Mouse (Mus musculus) neural tube, embryonic 13.5 days (tissue): ENCODE results near the gene Ddn. TPM values are rescaled to one million over a fixed set of nuclear protein-coding genes. Genes with fewer than 3 reads are reported as not detected.

Experiments
- ATAC-seq: fragments of 200-750 bp; cut with Nextera tagmentation; 2 replicates; pipeline ENCODE4 v1.8.0; 2017; ENCODE audit warnings: low read depth, mild to moderate bottlenecking, moderate TSS enrichment, moderate library complexity
- H3K27ac ChIP-seq: fragments of 300-500 bp; sonication (generic); replicated peaks from 2 replicates; pipeline ENCODE4 v1.5.1; 2015; ENCODE audit warnings: moderate library complexity, mild to moderate bottlenecking, inconsistent platforms
- H3K27me3 ChIP-seq: fragments of 300-500 bp; sonication (generic); 2 replicates; pipeline ENCODE4 v1.6.1; 2015; ENCODE audit warnings: mild to moderate bottlenecking, inconsistent platforms
- H3K36me3 ChIP-seq: fragments of 300-500 bp; sonication (generic); 2 replicates; pipeline ENCODE4 v1.6.1; 2015; ENCODE audit warnings: mild to moderate bottlenecking, inconsistent platforms
- H3K4me1 ChIP-seq: fragments of 300-500 bp; sonication (generic); replicated peaks from 2 replicates; pipeline ENCODE4 v1.6.1; 2015; ENCODE audit warnings: inconsistent platforms
- H3K4me2 ChIP-seq: fragments of 300-500 bp; sonication (generic); 2 replicates; pipeline ENCODE4 v1.6.1; 2015; ENCODE audit warnings: inconsistent platforms, mild to moderate bottlenecking, moderate library complexity
- H3K4me3 ChIP-seq: fragments of 300-500 bp; sonication (generic); 2 replicates; pipeline ENCODE4 v1.5.1; 2015; ENCODE audit warnings: mild to moderate bottlenecking, inconsistent platforms
- H3K9ac ChIP-seq: fragments of 300-500 bp; sonication (generic); 2 replicates; pipeline ENCODE4 v1.6.1; 2015; ENCODE audit warnings: moderate library complexity, mild to moderate bottlenecking, inconsistent platforms
- H3K9me3 ChIP-seq: fragments of 300-500 bp; sonication (generic); 2 replicates; pipeline ENCODE4 v1.6.1; 2016; ENCODE audit warnings: inconsistent platforms
- WGBS: fragments of 180-500 bp; shearing (Covaris S2); methylation state at CpG from one replicate; pipeline ENCODE4 v1.1.7; 2015; 5-methylcytosine and 5-hydroxymethylcytosine counted together
- polyA plus RNA-seq: library from polyadenylated mRNA; unstranded; fragments of >200 nt; fragmentation: Nextera tagmentation; extraction: Ambion mirVana; gene quantifications from 2 replicates; pipeline ENCODE4 v1.2.1, GENCODE M21; 2015

The Ddn gene
- polyA plus RNA-seq, 1 experiment from 2014 or later, result 0.50 TPM

DNA sequence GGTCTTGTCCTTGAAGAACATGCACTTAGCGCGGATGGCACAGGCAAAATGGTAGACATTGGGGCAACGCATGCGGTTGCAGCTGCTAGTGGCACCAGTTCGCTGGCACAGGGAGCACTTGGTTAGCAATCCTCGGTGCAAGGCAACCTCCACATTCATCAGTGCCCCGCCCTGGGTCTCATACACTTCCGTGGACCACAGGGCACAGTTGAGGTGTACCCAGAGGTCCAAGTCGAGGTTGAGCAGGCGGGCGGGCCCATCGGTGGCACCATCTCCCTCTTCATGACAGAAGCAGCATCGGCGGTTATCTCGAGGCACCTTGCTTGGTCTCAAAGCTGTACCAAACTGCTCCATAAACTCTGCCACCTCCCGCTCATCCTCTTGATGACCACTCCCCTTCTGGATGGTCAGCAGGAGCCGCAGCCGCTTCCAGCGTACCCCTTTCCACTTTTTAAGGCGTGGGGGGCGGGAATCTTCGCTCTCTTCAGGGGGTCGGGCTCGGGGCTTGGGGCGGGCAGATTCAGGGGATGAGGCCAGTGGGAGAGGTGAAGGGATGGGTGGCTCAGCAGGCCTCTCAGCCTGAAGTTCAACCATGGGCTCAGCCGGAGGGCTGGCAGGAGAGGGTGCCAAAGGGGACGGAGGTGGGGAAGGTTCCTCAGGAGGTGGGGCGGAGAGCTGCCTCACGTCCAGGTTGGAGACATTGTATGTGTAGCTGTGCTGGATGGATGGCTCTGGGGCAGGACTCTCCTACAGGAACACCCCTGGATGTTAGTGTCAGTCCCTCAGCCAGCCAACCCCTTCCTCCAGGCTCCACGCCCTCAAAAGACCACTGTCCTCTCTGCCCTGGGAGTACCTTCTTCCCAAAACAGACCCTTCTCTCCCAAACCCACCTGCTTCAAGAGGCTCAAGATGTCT lies 30.6 kb upstream of the Ddn start:
- peaks cover 100% of the 10 kb centered on the region for H3K36me3 ChIP-seq
- 95% methylated on average over 30 of the region's 30 CpGs for WGBS
- H3K4me2 ChIP-seq, result no peak overlapping the region
- no peak overlapping the region for H3K27ac ChIP-seq
- no peak overlapping the region for H3K4me3 ChIP-seq
- H3K9me3 ChIP-seq, result no peaks in the 10 kb centered on the region
- ATAC-seq, result no peak
- H3K27me3 ChIP-seq, result no peaks in the 10 kb centered on the region
- H3K4me1 ChIP-seq, result no peaks in the 10 kb centered on the region
- H3K9ac ChIP-seq, result no peak overlapping the region

DNA sequence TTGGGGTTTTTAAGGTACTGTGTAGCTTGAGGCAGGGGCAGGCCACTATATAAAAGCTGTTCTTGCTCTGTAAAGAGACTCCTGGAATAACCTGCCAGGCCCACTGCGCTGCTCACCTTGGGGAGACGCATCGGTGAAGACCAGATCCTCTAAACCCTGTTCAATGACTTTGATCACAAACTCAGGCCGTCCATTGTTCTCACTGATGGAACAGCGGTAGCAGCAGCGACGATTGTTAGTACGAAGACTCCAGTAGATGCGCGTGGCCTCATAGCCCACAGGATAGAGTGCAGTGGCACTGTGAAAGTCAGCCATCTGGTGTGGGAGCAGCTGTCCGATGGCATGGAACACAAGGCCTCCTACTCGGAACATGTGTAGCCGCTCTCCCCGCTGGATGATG lies 29.9 kb upstream of the Ddn start:
- ATAC-seq, result no peak
- no peak overlapping the region for H3K4me3 ChIP-seq
- H3K4me2 ChIP-seq, result no peak overlapping the region
- no peak overlapping the region for H3K27ac ChIP-seq
- 93% methylated on average over 14 of the region's 14 CpGs for WGBS
- H3K4me1 ChIP-seq, result no peaks in the 10 kb centered on the region
- no peaks in the 10 kb centered on the region for H3K27me3 ChIP-seq
- H3K9me3 ChIP-seq, result no peaks in the 10 kb centered on the region
- H3K36me3 ChIP-seq, result peaks cover 100% of the 10 kb centered on the region
- no peak overlapping the region for H3K9ac ChIP-seq

GRCm38 (mm10) chr15:98837743-98838103 lies 28.4 kb upstream of the Ddn start:
- Histone ChIP-seq H3K27me3 (no peaks in the 10 kb centered on the region), H3K27ac (no peak overlapping the region), H3K4me3 (no peak overlapping the region), H3K4me1 (no peaks in the 10 kb centered on the region), H3K36me3 (peaks cover 99% of the 10 kb centered on the region), H3K9ac (no peak overlapping the region), H3K9me3 (no peaks in the 10 kb centered on the region), H3K4me2 (no peak overlapping the region)
- WGBS, result 78% methylated on average over 4 of the region's 4 CpGs
- ATAC-seq, result no peak

GRCm38 (mm10) chr15:98837006-98837742 lies 27.9 kb upstream of the Ddn start:
- Histone ChIP-seq H3K4me3 (no peak overlapping the region), H3K4me1 (peaks cover under 1% of the 10 kb centered on the region)
- WGBS, result 93% methylated on average over 21 of the region's 21 CpGs

GRCm38 (mm10) chr15:98835291-98835690 lies 26.0 kb upstream of the Ddn start:
- no peak overlapping the region for H3K4me3 ChIP-seq
- 93% methylated on average over 14 of the region's 14 CpGs for WGBS
- H3K9me3 ChIP-seq, result no peaks in the 10 kb centered on the region

More at GRCm38 (mm10) chr15:98837006-98837742, 27.9 kb upstream of the Ddn start:
- H3K27me3 ChIP-seq, result no peaks in the 10 kb centered on the region
- no peak overlapping the region for H3K27ac ChIP-seq
- peaks cover 96% of the 10 kb centered on the region for H3K36me3 ChIP-seq
- H3K9me3 ChIP-seq, result no peaks in the 10 kb centered on the region
- no peak overlapping the region for H3K4me2 ChIP-seq
- ATAC-seq, result no peak
- H3K9ac ChIP-seq, result no peak overlapping the region

DNA sequence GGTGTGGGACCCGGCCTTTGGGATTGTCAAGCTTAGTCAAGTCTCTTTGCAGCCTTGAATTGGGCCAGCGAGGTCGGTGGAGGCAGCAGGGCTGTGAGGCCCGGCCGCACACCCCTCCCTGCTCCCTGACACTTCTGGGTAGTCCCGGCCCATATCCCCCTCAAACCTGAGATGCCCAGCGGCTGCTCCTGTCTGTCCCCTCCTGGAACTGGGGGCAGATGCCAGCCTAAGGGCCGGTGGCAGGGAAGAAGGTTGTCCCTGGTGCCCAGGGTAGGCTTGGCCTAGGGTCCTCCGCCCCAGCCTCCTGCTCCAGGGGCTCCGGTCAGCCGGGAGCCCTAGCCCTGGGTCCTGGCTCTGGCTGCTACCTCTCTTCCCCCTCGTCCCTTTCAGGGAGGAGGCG lies 24.8 kb upstream of the Ddn start:
- Histone ChIP-seq H3K9ac (no peak overlapping the region), H3K9me3 (no peaks in the 10 kb centered on the region), H3K4me2 (no peak overlapping the region), H3K4me3 (no peak overlapping the region), H3K4me1 (peaks cover 19% of the 10 kb centered on the region), H3K36me3 (peaks cover 64% of the 10 kb centered on the region), H3K27me3 (no peaks in the 10 kb centered on the region), H3K27ac (no peak overlapping the region)
- no peak for ATAC-seq
- WGBS, result 88% methylated on average over 13 of the region's 13 CpGs

More at GRCm38 (mm10) chr15:98835291-98835690, 26.0 kb upstream of the Ddn start:
- Histone ChIP-seq H3K4me2 (no peak overlapping the region), H3K27ac (no peak overlapping the region), H3K9ac (no peak overlapping the region), H3K36me3 (peaks cover 77% of the 10 kb centered on the region), H3K27me3 (no peaks in the 10 kb centered on the region), H3K4me1 (peaks cover 7% of the 10 kb centered on the region)
- ATAC-seq, result no peak

DNA sequence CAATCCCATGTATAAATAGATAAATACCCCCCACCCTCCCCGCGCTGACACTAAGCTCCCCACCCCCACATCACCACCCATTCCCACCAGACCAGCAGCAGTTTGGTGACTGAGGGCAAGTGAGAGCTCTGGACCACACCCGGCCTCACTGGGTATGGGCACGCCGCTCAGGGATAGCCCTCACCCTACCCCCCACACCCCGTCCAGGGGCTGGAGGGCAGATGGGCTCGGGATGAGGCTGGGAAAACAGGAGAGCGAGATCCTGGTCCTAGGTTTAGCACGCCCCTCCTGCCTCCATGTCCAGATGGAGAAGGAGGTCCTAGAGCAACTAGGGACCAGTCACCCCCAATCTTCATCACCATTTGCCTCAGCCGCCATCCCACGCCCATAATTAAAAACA lies 24.0 kb upstream of the Ddn start:
- ATAC-seq, result no peak
- H3K4me3 ChIP-seq, result no peak overlapping the region
- WGBS, result 91% methylated on average over 11 of the region's 11 CpGs
- H3K27ac ChIP-seq, result no peak overlapping the region
- H3K4me2 ChIP-seq, result no peak overlapping the region
- peaks cover 57% of the 10 kb centered on the region for H3K36me3 ChIP-seq
- H3K27me3 ChIP-seq, result no peaks in the 10 kb centered on the region
- no peaks in the 10 kb centered on the region for H3K9me3 ChIP-seq
- peaks cover 21% of the 10 kb centered on the region for H3K4me1 ChIP-seq
- no peak overlapping the region for H3K9ac ChIP-seq

- no peak for ATAC-seq
- peak overlapping the region; percentile 73 for H3K4me2 ChIP-seq
- no peaks in the 10 kb centered on the region for H3K9me3 ChIP-seq
- peaks cover 48% of the 10 kb centered on the region for H3K36me3 ChIP-seq
- H3K27ac ChIP-seq, result peak overlapping the region; percentile 91; the same call in 1 of the 2 replicates
- WGBS, result 60% methylated on average over 12 of the region's 12 CpGs
- peaks cover 21% of the 10 kb centered on the region for H3K4me1 ChIP-seq
- H3K9ac ChIP-seq, result no peak overlapping the region
- no peaks in the 10 kb centered on the region for H3K27me3 ChIP-seq
- no peak overlapping the region; the same call in 1 of the 2 replicates for H3K4me3 ChIP-seq
Measured at GRCm38 (mm10) chr15:98832161-98833058, 23.1 kb upstream of the Ddn start.

DNA sequence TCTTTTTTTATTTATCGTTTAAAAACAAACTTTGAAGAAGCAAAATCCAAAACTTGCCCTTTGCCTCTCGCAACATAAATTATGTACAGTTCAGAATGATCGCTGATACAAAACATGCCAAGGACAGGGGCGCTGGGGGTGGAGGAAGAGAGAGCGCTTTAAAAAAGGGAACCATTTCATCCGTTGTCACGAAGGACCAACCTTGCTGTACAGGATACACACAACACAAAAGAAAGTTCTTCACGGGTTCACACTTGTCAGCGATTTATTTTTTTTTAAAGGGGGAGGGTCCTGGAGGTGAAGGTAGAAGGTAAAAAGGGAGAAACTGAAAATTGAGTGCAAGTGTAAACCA lies 22.4 kb upstream of the Ddn start:
- Histone ChIP-seq H3K27me3 (no peaks in the 10 kb centered on the region), H3K4me1 (peaks cover 21% of the 10 kb centered on the region), H3K9me3 (no peaks in the 10 kb centered on the region), H3K36me3 (peaks cover 40% of the 10 kb centered on the region), H3K4me3 (peak overlapping the region; percentile 71), H3K4me2 (peak overlapping the region; percentile 73), H3K9ac (peak overlapping the region; percentile 91), H3K27ac (peak overlapping the region; percentile 91)
- ATAC-seq, result peak; percentile 34; the same call in 1 of the 2 replicates
- WGBS, result 15% methylated on average over 9 of the region's 9 CpGs

DNA sequence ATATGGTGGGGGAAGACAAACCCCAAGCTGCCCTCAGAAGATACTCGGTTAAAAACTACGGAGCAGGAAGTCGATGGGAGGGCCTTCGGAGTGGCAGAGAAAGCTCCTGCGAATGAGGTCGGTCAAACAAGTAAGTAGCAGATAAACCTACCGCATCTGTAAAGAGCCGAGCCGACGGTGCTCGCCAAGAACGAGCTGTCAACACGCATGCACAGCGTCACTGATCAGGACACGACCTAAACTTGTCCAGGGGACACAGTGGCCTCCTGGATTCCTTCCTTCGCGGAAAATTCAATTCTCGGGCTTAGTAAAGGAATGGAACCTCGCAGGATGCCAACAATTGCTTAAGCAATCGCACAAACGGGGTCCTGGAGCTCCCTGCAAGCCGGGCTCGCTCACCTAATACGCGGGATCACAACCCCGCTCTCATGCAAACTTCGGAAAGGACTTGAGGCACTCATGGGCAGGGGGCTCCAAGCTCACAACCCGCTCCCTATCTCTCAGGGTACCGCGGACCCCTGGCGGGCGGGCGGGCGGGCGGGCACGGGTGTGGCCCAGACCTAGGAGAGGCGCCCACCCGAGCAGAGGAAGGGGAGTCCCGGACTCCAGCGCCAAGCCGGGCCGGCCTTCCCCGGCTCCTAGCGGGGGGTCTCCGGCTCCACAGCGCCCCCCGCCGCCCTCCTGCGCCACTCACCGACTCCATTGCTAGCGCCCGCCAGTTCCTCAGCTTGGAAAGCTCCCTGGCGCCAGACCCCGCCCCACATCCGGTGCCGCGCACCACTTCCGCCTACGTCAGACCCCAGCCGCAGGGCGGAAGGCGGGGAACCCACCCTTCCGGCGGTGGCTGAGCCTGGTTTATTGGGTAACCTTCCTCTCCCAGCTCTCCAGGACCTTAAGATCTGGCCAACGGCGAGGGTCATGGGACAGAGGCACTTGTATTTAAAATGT lies 21.7 kb upstream of the Ddn start, which contains the start of gene Prkag1:
TSS of gene Prkag1 (minus strand) at position 786 of the 948 bp plus-strand sequence.
- Histone ChIP-seq H3K4me3 (peak within 1 kb of the TSS; percentile 71), H3K27me3 (no peaks in the 10 kb centered on the region), H3K27ac (peak within 1 kb of the TSS; percentile 91), H3K4me1 (peaks cover 21% of the 10 kb centered on the region), H3K4me2 (peak within 1 kb of the TSS; percentile 73), H3K36me3 (peaks cover 34% of the 10 kb centered on the region), H3K9ac (peak within 1 kb of the TSS; percentile 91), H3K9me3 (no peaks in the 10 kb centered on the region)
- under 1% methylated on average over 61 of the region's 66 CpGs for WGBS
- ATAC-seq, result peak; percentile 98

DNA sequence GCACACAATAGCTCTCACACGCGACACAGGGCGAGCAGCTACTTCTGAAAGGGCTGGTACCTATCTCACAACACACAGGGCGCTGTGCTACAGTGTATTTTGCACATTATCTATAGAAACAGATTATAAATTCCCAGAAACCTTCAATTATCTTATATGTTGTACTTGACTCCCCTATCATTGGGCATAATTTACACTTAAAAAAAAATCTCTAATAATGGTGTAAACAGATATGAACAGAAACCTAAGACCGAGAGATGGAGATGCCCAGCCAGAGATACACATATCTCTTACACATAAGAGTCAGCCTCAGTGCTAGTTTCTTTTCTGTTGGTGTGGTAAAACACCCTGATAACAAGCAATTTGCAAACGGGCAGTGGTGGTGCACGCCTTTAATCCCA lies 18.3 kb upstream of the Ddn start:
- Histone ChIP-seq H3K9ac (no peak overlapping the region), H3K4me1 (peaks cover 21% of the 10 kb centered on the region), H3K9me3 (no peaks in the 10 kb centered on the region), H3K4me3 (no peak overlapping the region), H3K27me3 (no peaks in the 10 kb centered on the region), H3K36me3 (peaks cover 26% of the 10 kb centered on the region), H3K4me2 (no peak overlapping the region), H3K27ac (no peak overlapping the region)
- 92% methylated on average over 7 of the region's 7 CpGs for WGBS
- no peak for ATAC-seq
